Mouse (Mus musculus): Measurements from ENCODE around the gene Pak1.

The Pak1 gene

GRCm38 (mm10) chr7:97777191-97777590 is 11.2 kb upstream of the Pak1 start:
- 80% methylated on average over 4 of the region's 4 CpGs for WGBS

GRCm38 (mm10) chr7:97780222-97780621 is 8.1 kb upstream of the Pak1 start:
- 88% methylated on average over 1 of the region's 1 CpGs for WGBS

GRCm38 (mm10) chr7:97780815-97781214 is 7.5 kb upstream of the Pak1 start:
- 77% methylated on average over 1 of the region's 1 CpGs for WGBS

GRCm38 (mm10) chr7:97781496-97781895 is 6.8 kb upstream of the Pak1 start:
- WGBS, result 78% methylated on average over 8 of the region's 8 CpGs

GRCm38 (mm10) chr7:97783523-97783922 is 4.8 kb upstream of the Pak1 start:
- 73% methylated on average over 5 of the region's 5 CpGs for WGBS

GRCm38 (mm10) chr7:97788669-97789483 is 535 bp downstream of the Pak1 start:
- 1% methylated on average over 82 of the region's 84 CpGs for WGBS

GRCm38 (mm10) chr7:97790272-97790671 is 1.9 kb downstream of the Pak1 start:
- 84% methylated on average over 2 of the region's 2 CpGs for WGBS

GRCm38 (mm10) chr7:97792324-97792723 is 4.0 kb downstream of the Pak1 start:
- 43% methylated on average over 2 of the region's 2 CpGs for WGBS

GRCm38 (mm10) chr7:97803116-97803515 is 14.8 kb downstream of the Pak1 start:
- WGBS, result 83% methylated on average over 2 of the region's 2 CpGs

- WGBS, result 58% methylated on average over 2 of the region's 2 CpGs
These were observed 16.1 kb downstream of the Pak1 start for GRCm38 (mm10) chr7:97804245-97805066.

GRCm38 (mm10) chr7:97805067-97805365 is 16.7 kb downstream of the Pak1 start:
- 63% methylated on average over 3 of the region's 3 CpGs for WGBS

- WGBS, result 72% methylated on average over 5 of the region's 5 CpGs
These were observed 21.0 kb downstream of the Pak1 start for GRCm38 (mm10) chr7:97809307-97809706.

- 87% methylated on average over 2 of the region's 2 CpGs for WGBS
These were observed 33.5 kb downstream of the Pak1 start for GRCm38 (mm10) chr7:97821875-97822274.

- 84% methylated on average over 2 of the region's 2 CpGs for WGBS
These were observed 40.8 kb downstream of the Pak1 start for GRCm38 (mm10) chr7:97829091-97829490.

- WGBS, result 69% methylated on average over 3 of the region's 3 CpGs
These were observed 42.4 kb downstream of the Pak1 start for GRCm38 (mm10) chr7:97830739-97831138.

GRCm38 (mm10) chr7:97832987-97833386 is 44.6 kb downstream of the Pak1 start:
- 74% methylated on average over 2 of the region's 2 CpGs for WGBS

- 32% methylated on average over 5 of the region's 5 CpGs for WGBS
These were observed 53.0 kb downstream of the Pak1 start for GRCm38 (mm10) chr7:97841311-97841710.

GRCm38 (mm10) chr7:97842332-97842731 is 54.0 kb downstream of the Pak1 start:
- 51% methylated on average over 2 of the region's 2 CpGs for WGBS

- WGBS, result 3% methylated on average over 22 of the region's 22 CpGs
These were observed 54.6 kb downstream of the Pak1 start for GRCm38 (mm10) chr7:97842806-97843570.

- whole genome bisulfite sequencing, result 59% methylated on average over 3 of the region's 3 CpGs
These were observed 56.1 kb downstream of the Pak1 start for GRCm38 (mm10) chr7:97844419-97844818.

GRCm38 (mm10) chr7:97845546-97845945 is 57.2 kb downstream of the Pak1 start:
- WGBS, result 44% methylated on average over 2 of the region's 2 CpGs

- 79% methylated on average over 3 of the region's 3 CpGs for WGBS
These were observed 61.2 kb downstream of the Pak1 start for GRCm38 (mm10) chr7:97849557-97849956.

Data from cerebral cortex, adult 2 months (tissue).